Mouse (Mus musculus) lung, postnatal 36 days (tissue): ENCODE measurements around the gene Gm9507.
"Not testable (repeated sequence)": the region's sequence is repeated elsewhere in the genome, so short reads cannot be mapped to it uniquely, and the experiment has no call there.

Experiments used
- DNase-seq: peaks from one replicate; pipeline ENCODE4 v3.0.0; 2022; ENCODE audit warnings: mixed read lengths

Gm9507 gene

GRCm38 (mm10) chr10:77771225-77771624, 40.4 kb downstream of the Gm9507 start, which contains the start of gene Gm3238:
Gene Gm3238 (minus strand): TSS chr10:77771325.
- DNase-seq = not testable (repeated sequence)

- DNase-seq = no peak
Measured at GRCm38 (mm10) chr10:77769727-77770126, 41.9 kb downstream of the Gm9507 start.
